Mouse (Mus musculus) leukemia stem cell, adult 10-12 weeks (primary cell): ENCODE results near the gene 9530077C05Rik. TPM values are rescaled to one million over a fixed set of nuclear protein-coding genes. Genes with fewer than 3 reads are reported as not detected.

Source experiments
- polyA plus RNA-seq: library from polyadenylated mRNA; stranded (reverse); fragments of >175 nt; gene quantifications from 2 replicates; pipeline ENCODE4 v1.2.3, GENCODE M21; 2012; ENCODE audit warnings: low replicate concordance

9530077C05Rik gene
- polyA plus RNA-seq: 0.08 and 2.5 TPM in 2 replicates

GRCm38 (mm10) chr9:22411002-22411857 is at the start of gene 9530077C05Rik:
Gene 9530077C05Rik, plus strand, starts transcription at chr9:22411513.

GRCm38 (mm10) chr9:22389021-22389476 is 22.3 kb upstream of the 9530077C05Rik start, which contains the start of gene Anln:
Gene Anln, minus strand, starts transcription at chr9:22389188.

GRCm38 (mm10) chr9:22453990-22454389 is 42.7 kb downstream of the 9530077C05Rik start, which contains the start of gene Gm17545:
Gene Gm17545, plus strand, starts transcription at chr9:22454290.

DNA sequence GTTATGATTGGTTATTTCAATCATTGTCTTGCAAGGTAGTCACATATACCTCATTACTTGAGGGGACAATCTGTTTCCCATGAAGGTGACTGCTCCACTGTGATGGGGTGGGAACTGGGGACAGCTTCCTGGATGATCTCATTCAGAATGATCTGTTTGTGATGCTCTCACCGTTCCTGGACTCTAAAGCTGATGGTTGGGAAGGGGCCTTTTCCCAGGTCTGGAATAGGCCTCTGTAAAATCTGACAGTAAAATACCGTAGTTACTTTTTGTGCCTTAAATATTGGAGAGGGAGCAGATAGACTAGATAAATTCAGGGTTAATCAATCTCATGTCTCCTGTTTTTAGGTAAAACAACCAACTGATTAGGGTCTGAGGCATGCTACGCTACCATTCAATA is 58.3 kb downstream of the 9530077C05Rik start, which contains the start of gene Rp9:
Rp9 (minus strand) TSS at position 101 of the 400 bp plus-strand sequence.

DNA sequence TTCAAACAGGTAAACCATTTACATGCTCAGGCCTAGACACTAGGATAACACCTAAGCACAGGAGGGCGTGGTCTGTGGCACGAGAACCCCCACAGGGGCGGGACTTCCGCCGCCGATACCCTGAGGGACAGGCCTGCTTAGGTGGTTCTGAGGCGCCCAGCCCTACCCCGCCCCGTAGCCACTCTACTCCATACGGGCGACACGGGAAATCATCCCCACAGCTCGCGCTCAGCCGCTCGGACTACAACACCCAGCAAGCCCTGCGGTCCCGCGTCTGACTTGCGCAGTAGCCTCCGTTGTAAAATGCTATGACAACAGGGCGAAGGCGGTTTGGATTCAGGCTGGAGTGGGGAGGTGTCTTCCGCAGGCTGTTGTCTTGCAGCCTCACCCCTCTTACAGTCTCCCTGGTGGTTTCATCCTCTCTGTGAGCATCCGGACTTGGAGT is 64.1 kb downstream of the 9530077C05Rik start, which contains the start of gene Bbs9:
Bbs9 (plus strand) TSS at position 292 of the 445 bp plus-strand sequence.

Other genes starting within 250 kb of the 9530077C05Rik start
- gene Zfp872, start 223.4 kb upstream of the 9530077C05Rik start, polyA plus RNA-seq: not detected in 2 replicates
- 4.1 and 5.4 TPM in 2 replicates for gene Zfp809, start 185.8 kb upstream of the 9530077C05Rik start, polyA plus RNA-seq
- 0.12 and 0.36 TPM in 2 replicates for gene Zfp599, start 151.6 kb upstream of the 9530077C05Rik start, polyA plus RNA-seq
- 2.2 and 2.7 TPM in 2 replicates for gene Zfp810, start 103.9 kb upstream of the 9530077C05Rik start, polyA plus RNA-seq
- 5.3 and 11.7 TPM in 2 replicates for gene Anln, start 22.3 kb upstream of the 9530077C05Rik start, polyA plus RNA-seq
- not detected in 2 replicates for gene Gm17545, start 42.8 kb downstream of the 9530077C05Rik start, polyA plus RNA-seq
- 46.2 and 58.8 TPM in 2 replicates for gene Rp9, start 58.2 kb downstream of the 9530077C05Rik start, polyA plus RNA-seq
- 0.99 and 1.3 TPM in 2 replicates for gene Bbs9, start 64.2 kb downstream of the 9530077C05Rik start, polyA plus RNA-seq